Mouse (Mus musculus) forebrain, embryonic 14.5 days (tissue): Measurements from ENCODE around the gene Hes1. TPM values are rescaled to one million over a fixed set of nuclear protein-coding genes. Genes with fewer than 3 reads are reported as not detected.

Experiments
- ATAC-seq: fragments of 200-750 bp; cut with Nextera tagmentation; 2 replicates; pipeline ENCODE4 v1.8.0; 2017; ENCODE audit warnings: mild to moderate bottlenecking, moderate library complexity
- DNase-seq: peaks from one replicate; pipeline ENCODE4 v3.0.0-alpha.2; 2015; ENCODE audit warnings: low spot score
- H3K27ac ChIP-seq: fragments of 300-500 bp; sonication (generic); 2 replicates; pipeline ENCODE4 v1.5.1; 2014; ENCODE audit warnings: low read depth, mild to moderate bottlenecking, control low read depth, low read length, moderate library complexity
- H3K27me3 ChIP-seq: fragments of 300-500 bp; sonication (generic); replicated peaks from 2 replicates; pipeline ENCODE4 v1.6.1; 2014; ENCODE audit warnings: low read length, control low read depth, mixed read lengths; ENCODE audit not compliant: control insufficient read depth, insufficient read depth
- H3K36me3 ChIP-seq: fragments of 300-500 bp; sonication (generic); 2 replicates; pipeline ENCODE4 v1.6.1; 2014; ENCODE audit warnings: low read length, control low read depth; ENCODE audit not compliant: control insufficient read depth, insufficient read depth
- H3K4me1 ChIP-seq: fragments of 300-500 bp; sonication (generic); 2 replicates; pipeline ENCODE4 v1.6.1; 2014; ENCODE audit warnings: antibody characterized with exemption, low read length, control low read depth; ENCODE audit not compliant: control insufficient read depth, insufficient read depth
- H3K4me2 ChIP-seq: fragments of 300-500 bp; sonication (generic); 2 replicates; pipeline ENCODE4 v1.6.1; 2014; ENCODE audit warnings: mild to moderate bottlenecking, control low read depth, low read length
- H3K4me3 ChIP-seq: fragments of 300-500 bp; sonication (generic); 2 replicates; pipeline ENCODE4 v1.5.1; 2014; ENCODE audit warnings: low read depth, low read length, control low read depth
- H3K9ac ChIP-seq: fragments of 300-500 bp; sonication (generic); 2 replicates; pipeline ENCODE4 v1.6.1; 2014; ENCODE audit warnings: mild to moderate bottlenecking, low read length, control low read depth, moderate library complexity
- H3K9me3 ChIP-seq: fragments of 300-500 bp; sonication (generic); replicated peaks from 2 replicates; pipeline ENCODE4 v1.6.1; 2016; ENCODE audit warnings: low read length, control low read depth, mixed read lengths; ENCODE audit not compliant: control insufficient read depth
- WGBS: fragments of 180-500 bp; shearing (Covaris S2); extraction: QIAGEN DNeasy Blood & Tissue Kit; methylation state at CpG from one replicate; pipeline ENCODE4 v1.1.7; 2014; 5-methylcytosine and 5-hydroxymethylcytosine counted together
- polyA plus RNA-seq: library from polyadenylated mRNA; unstranded; fragments of >200 nt; fragmentation: Nextera tagmentation; extraction: Ambion mirVana; gene quantifications from 2 replicates; pipeline ENCODE4 v1.2.1, GENCODE M21; 2014

Gene Hes1
- polyA plus RNA-seq = 15.2 and 20.5 TPM in 2 replicates

DNA sequence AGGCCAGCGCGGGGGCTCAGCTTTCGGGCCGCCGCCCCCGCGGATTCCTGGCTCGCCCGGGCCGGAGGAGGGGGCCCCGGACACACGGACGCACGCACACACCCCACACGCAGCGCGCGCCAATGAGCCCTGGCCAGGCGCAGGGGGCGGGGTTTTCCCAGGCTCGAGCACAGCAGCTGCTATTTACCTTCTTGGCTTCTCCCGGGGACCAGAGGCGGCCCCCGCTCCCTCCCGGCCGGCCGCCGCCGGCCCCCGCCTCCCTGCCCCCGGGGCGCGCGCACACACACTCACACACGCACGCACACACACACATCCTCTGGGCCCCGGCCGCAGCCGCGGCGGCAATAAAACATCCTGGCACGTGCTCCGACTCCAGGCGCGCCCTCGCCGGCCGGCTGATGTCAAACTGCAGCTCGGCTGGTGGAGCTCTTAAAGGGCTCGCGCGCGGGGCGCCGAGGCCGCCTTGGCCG lies at the start of gene Hes1:
Hes1 (plus strand) TSS at position 401 of the 470 bp plus-strand sequence.
- Histone ChIP-seq H3K9ac (peak within 1 kb of the TSS; percentile 77), H3K27ac (peak within 1 kb of the TSS; percentile 84), H3K9me3 (no peaks in the 10 kb centered on the region), H3K27me3 (0 out of 2 replicates have a peak, but pooled peaks cover 7% of the 10 kb centered on the region), H3K4me3 (peak within 1 kb of the TSS; percentile 61), H3K4me2 (peak within 1 kb of the TSS; percentile 100), H3K4me1 (peaks cover 35% of the 10 kb centered on the region), H3K36me3 (no peaks in the 10 kb centered on the region)
- ATAC-seq (peak; percentile 74), DNase-seq (peak; percentile 93)
- WGBS = 0% methylated on average over 48 of the region's 57 CpGs

DNA sequence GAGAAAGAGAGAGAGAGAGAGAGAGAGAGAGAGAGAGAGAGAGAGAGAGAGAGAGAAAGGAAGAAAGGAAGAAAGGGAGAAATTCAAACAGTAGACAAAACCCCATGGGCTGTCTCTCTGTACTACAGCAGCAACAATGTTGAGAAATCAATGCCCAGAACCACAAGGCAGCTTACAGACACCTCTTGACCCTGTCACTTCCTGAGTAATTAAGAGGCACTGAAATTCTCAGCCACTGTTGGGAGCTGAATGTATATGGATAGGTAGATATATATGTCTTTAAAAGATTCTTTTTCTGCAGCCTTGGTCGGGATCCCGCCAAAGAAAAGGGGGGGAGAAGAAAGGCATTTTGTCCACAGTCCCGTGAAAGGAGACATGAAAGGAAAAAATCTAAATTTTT lies 48.1 kb upstream of the Hes1 start:
- Histone ChIP-seq H3K9me3 (no peaks in the 10 kb centered on the region), H3K27ac (no peak overlapping the region), H3K4me3 (no peak overlapping the region), H3K4me1 (0 out of 2 replicates have a peak, but pooled peaks cover 9% of the 10 kb centered on the region), H3K4me2 (no peak overlapping the region), H3K36me3 (no peaks in the 10 kb centered on the region), H3K9ac (no peak overlapping the region), H3K27me3 (peaks cover 10% of the 10 kb centered on the region; the same call in 1 of the 2 replicates)
- DNase-seq = no peak
- no peak for ATAC-seq
- WGBS = 35% methylated on average over 3 of the region's 3 CpGs

DNA sequence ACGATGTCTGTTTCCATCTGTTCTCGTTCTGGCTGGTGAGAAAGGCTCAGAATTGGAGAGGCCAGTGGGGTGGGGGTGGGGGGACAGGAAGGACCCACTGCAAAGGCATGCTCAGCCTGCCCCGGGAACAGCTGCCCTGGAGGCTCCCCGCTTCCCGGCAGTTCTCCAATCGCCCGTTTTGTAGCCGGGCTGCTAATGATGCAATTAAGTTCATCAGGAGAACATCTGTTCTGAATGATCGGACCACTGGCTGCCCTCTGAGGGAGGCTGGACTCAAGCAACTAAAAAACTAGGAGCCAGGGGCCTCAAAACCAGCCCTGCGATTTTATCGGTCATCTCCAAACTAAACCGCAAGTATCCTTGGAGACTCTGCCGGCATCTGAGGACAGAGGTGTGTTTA lies 44.1 kb upstream of the Hes1 start:
- ATAC-seq = no peak
- DNase-seq = no peak
- Histone ChIP-seq H3K27me3 (peaks cover 10% of the 10 kb centered on the region), H3K4me1 (peaks cover 20% of the 10 kb centered on the region), H3K4me2 (no peak overlapping the region), H3K36me3 (no peaks in the 10 kb centered on the region), H3K4me3 (no peak overlapping the region), H3K27ac (no peak overlapping the region), H3K9me3 (no peaks in the 10 kb centered on the region), H3K9ac (no peak overlapping the region)
- 11% methylated on average over 13 of the region's 13 CpGs for WGBS

DNA sequence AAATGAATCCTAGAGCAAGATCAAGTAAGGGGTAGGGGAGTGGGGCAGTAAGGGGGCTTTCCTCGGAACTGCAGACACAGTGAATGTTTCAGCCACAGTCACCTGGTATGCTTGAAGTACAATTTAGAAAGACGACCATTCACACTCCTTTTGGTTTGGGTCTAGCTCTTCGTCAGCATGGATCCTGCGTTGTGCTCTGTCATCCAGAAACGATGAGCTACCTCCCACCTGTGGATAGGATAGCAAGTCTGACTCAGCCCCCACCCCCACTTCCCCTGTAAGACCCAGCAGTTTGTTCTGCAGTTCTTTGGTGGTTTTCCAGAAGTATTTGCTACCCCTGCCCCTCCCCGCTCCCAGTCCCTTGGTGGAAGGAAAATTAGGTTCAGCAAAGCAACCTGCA lies 41.8 kb upstream of the Hes1 start:
- ATAC-seq (no peak; the same call in 1 of the 2 replicates), DNase-seq (no peak)
- Histone ChIP-seq H3K27me3 (peaks cover 10% of the 10 kb centered on the region), H3K9ac (no peak overlapping the region; the same call in 1 of the 2 replicates), H3K9me3 (no peaks in the 10 kb centered on the region), H3K27ac (peak overlapping the region; percentile 30; the same call in 1 of the 2 replicates), H3K4me2 (peak overlapping the region; percentile 17; the same call in 1 of the 2 replicates), H3K4me1 (peaks cover 20% of the 10 kb centered on the region), H3K4me3 (no peak overlapping the region), H3K36me3 (no peaks in the 10 kb centered on the region)
- 24% methylated on average over 6 of the region's 6 CpGs for WGBS

DNA sequence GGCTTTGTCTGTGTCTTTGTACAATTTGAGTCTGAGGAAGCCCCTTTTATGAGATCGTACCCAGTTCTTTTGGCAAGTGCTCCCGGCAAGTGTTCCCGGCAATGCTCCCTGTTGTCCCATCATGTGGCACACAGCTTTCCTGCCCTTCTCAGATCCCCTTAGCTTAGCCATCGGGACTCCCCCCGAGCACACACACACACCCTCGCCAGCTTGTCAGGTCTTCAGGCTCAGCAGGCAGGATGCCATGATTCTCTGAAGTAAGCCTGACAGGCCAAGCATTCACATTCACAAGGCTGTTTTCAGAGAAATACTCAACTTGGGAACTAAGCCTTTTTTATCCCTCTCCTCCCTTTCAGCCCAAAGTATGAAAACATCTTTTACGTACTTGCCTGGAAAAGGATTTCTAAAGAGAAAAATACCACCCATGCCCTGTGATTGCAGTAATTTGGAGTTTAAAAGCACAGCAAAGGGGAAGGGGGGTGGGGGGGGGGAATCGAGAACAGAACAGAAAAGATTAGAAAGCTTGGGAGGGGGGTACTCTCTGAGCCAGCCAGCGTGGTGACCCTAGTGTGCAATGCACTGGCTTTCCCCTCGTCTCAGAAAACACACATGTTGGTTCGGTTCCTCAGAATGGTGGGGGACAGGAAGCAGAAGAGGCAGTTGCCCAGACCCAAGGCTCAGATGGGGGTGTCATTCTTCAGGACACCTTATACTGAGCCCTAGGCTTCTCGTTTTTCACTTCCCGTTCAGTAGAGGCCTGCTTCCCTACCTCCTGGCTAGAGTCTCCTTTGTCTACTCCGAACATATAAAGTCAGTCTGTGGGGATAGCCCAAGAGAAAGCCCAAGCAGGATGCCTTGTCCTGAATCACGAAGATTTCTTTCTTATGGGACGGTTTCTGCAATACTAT lies 41.0 kb upstream of the Hes1 start:
- Histone ChIP-seq H3K36me3 (no peaks in the 10 kb centered on the region), H3K27ac (peak overlapping the region; percentile 30; the same call in 1 of the 2 replicates), H3K4me2 (peak overlapping the region; percentile 17; the same call in 1 of the 2 replicates), H3K9me3 (no peaks in the 10 kb centered on the region), H3K4me1 (peaks cover 21% of the 10 kb centered on the region), H3K27me3 (peaks cover 10% of the 10 kb centered on the region), H3K9ac (no peak overlapping the region; the same call in 1 of the 2 replicates), H3K4me3 (no peak overlapping the region)
- ATAC-seq (peak; percentile 89), DNase-seq (peak; percentile 94)
- 14% methylated on average over 16 of the region's 16 CpGs for WGBS

DNA sequence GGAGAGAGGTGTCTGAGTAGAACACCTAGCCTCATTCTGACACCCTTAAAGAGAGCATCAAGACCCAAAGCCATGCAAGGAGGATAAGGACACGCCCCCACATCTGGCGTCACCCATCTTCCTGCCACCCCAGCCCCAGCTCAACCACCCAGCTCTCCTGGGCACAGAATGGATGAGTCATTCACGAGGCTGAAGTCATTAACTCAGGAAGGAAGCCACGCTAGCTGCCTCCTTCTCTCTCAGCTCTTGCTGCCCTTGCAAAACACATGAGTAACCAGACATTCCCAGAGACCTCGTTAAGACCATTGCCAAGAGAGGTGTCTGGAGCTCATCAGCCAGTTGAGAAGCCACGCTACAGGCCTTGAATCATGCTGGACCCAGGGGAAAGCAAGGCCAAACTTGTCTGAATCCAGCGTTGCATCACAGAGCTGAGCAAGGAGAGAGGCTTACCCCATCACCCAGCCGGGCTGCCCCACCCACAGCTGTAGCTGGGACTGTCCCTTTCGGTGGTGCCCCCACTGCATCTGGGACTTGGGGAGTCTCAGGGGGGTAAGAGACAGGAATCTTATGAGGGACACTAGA lies 39.4 kb upstream of the Hes1 start:
- Histone ChIP-seq H3K9ac (no peak overlapping the region), H3K27ac (no peak overlapping the region), H3K4me3 (no peak overlapping the region), H3K9me3 (no peaks in the 10 kb centered on the region), H3K4me2 (no peak overlapping the region), H3K27me3 (peaks cover 3% of the 10 kb centered on the region), H3K4me1 (peaks cover 25% of the 10 kb centered on the region), H3K36me3 (no peaks in the 10 kb centered on the region)
- no peak for DNase-seq
- 69% methylated on average over 9 of the region's 9 CpGs for WGBS
- no peak for ATAC-seq

DNA sequence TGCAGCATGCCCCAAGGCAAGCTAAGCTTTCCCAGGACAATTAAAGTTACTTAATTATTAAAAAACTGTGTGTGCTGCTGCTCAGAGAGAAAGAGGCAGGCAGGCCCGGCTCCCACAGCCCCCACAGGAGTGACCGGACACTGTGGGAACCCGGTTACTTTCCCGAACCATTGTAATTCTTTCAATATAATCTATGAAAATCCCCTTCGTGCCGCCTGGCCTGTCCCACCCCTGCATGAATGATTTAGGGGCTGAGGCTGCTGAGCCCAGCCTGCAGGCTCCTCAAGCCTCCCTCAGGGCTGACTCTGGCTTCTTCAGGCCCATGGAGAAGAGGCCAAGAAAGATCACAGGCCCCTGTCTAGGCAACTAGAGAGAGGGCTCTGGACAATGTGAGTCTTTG lies 36.0 kb upstream of the Hes1 start:
- Histone ChIP-seq H3K9ac (no peak overlapping the region), H3K4me3 (no peak overlapping the region), H3K4me1 (peaks cover 6% of the 10 kb centered on the region; the same call in 1 of the 2 replicates), H3K36me3 (no peaks in the 10 kb centered on the region), H3K4me2 (no peak overlapping the region), H3K27ac (no peak overlapping the region), H3K27me3 (no peaks in the 10 kb centered on the region; the same call in none of the 2 replicates), H3K9me3 (no peaks in the 10 kb centered on the region)
- peak; percentile 35 for DNase-seq
- 6% methylated on average over 6 of the region's 6 CpGs for WGBS
- no peak; the same call in 1 of the 2 replicates for ATAC-seq

DNA sequence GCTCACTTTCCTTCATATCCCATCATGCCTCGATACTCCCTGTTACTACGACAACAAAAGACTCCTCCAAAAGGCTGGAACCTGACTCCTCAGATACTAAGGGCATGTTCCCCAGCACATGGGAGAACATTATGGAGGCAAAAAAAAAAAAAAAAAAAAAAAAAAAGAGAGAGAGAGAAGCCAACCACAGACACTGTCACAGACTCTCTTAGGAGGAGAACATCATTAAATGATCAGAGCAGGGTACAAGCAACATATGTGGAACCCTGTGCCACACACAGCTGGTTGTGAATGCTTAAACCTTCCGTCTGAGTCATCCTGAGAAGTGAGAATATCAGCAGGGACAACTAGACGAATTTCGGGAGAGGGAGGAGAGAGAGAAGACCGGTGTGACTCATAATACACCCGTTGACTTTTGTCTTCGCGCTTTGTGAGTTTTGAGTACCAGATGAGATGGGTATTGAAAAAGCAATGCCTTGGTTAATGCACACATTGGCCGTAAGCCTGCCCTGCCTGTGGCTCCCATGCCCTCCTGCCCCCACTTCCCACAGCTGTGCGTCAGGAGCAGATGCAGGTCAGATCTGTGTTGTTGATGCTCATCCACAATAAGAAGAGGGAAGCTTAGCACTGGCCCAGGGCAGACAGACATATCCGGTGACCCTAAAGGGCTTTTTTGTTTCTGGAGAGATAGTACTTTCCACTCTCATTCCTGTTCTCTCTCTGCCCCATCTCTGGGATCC lies 34.8 kb upstream of the Hes1 start:
- H3K4me3 ChIP-seq = no peak overlapping the region
- ATAC-seq = no peak
- 74% methylated on average over 12 of the region's 12 CpGs for WGBS
- no peaks in the 10 kb centered on the region for H3K36me3 ChIP-seq
- DNase-seq = no peak
- no peak overlapping the region for H3K4me2 ChIP-seq
- no peak overlapping the region for H3K9ac ChIP-seq
- peaks cover 8% of the 10 kb centered on the region for H3K4me1 ChIP-seq
- H3K27ac ChIP-seq = no peak overlapping the region
- H3K9me3 ChIP-seq = no peaks in the 10 kb centered on the region
- H3K27me3 ChIP-seq = no peaks in the 10 kb centered on the region; the same call in 1 of the 2 replicates
